26 mouse cellular contexts compared by ENCODE assay signal in genomic region chr12:11562891-11563290, GRCm38 (mm10).
"Had no signal": no experiment of that assay in that cellular context is flagged by ENCODE, and none has a peak within 500 bp of the region (broad histone marks: within the 10 kb centered on the region; RNA-seq: fewer than 3 reads in every experiment).

No protein-coding gene starts in this region.

- H3K4me1 ChIP-seq: embryonic facial prominence, embryonic 10.5 days; embryonic facial prominence, embryonic 12.5 days; embryonic facial prominence, embryonic 13.5 days; embryonic facial prominence, embryonic 15.5 days; forebrain, embryonic 12.5 days; heart, embryonic 12.5 days; heart, embryonic 13.5 days had no signal

- DNase-seq: cerebellum, adult 2 months; cerebellum, adult 9-10 months; cerebellum, adult 9-11 months; cerebellum, postnatal 10 days; cerebellum, postnatal 14 days; cerebellum, postnatal 25 days; cerebellum, postnatal 36 days; embryo, embryonic 11 days; forebrain, postnatal 0 days; gastrocnemius, adult 2 months; gastrocnemius, postnatal 10 days; gastrocnemius, postnatal 14 days; gastrocnemius, postnatal 25 days; gastrocnemius, postnatal 36 days; heart, adult 11 months; heart, adult 2 months had no signal

- H3K9me3 ChIP-seq: embryonic facial prominence, embryonic 10.5 days; embryonic facial prominence, embryonic 12.5 days; embryonic facial prominence, embryonic 13.5 days; embryonic facial prominence, embryonic 15.5 days; forebrain, embryonic 12.5 days; forebrain, embryonic 15.5 days; heart, embryonic 12.5 days; heart, embryonic 13.5 days had no signal

- H3K9ac ChIP-seq: embryonic facial prominence, embryonic 12.5 days; embryonic facial prominence, embryonic 13.5 days; embryonic facial prominence, embryonic 15.5 days; forebrain, embryonic 12.5 days; forebrain, embryonic 15.5 days; forebrain, postnatal 0 days; heart, embryonic 12.5 days; heart, embryonic 13.5 days had no signal

- H3K27me3 ChIP-seq: embryonic facial prominence, embryonic 12.5 days; embryonic facial prominence, embryonic 13.5 days; embryonic facial prominence, embryonic 15.5 days; forebrain, embryonic 12.5 days; forebrain, embryonic 15.5 days; heart, embryonic 12.5 days; heart, embryonic 13.5 days had no signal

- H3K27ac ChIP-seq: embryonic facial prominence, embryonic 10.5 days; embryonic facial prominence, embryonic 12.5 days; embryonic facial prominence, embryonic 13.5 days; embryonic facial prominence, embryonic 15.5 days; forebrain, embryonic 12.5 days; forebrain, embryonic 15.5 days; gastrocnemius, adult 2 months; heart, adult 2 months; heart, embryonic 13.5 days had no signal

- H3K4me2 ChIP-seq: embryonic facial prominence, embryonic 12.5 days; embryonic facial prominence, embryonic 13.5 days; embryonic facial prominence, embryonic 15.5 days; forebrain, embryonic 12.5 days; forebrain, embryonic 15.5 days; heart, embryonic 11.5 days; heart, embryonic 12.5 days; heart, embryonic 13.5 days had no signal

- H3K36me3 ChIP-seq: embryonic facial prominence, embryonic 10.5 days; embryonic facial prominence, embryonic 12.5 days; embryonic facial prominence, embryonic 13.5 days; embryonic facial prominence, embryonic 15.5 days; forebrain, embryonic 12.5 days; forebrain, embryonic 15.5 days; heart, embryonic 12.5 days; heart, embryonic 13.5 days had no signal

- H3K4me3 ChIP-seq: embryonic facial prominence, embryonic 10.5 days; embryonic facial prominence, embryonic 12.5 days; embryonic facial prominence, embryonic 13.5 days; embryonic facial prominence, embryonic 15.5 days; erythroblast, embryonic 14.5 days; forebrain, embryonic 12.5 days; forebrain, embryonic 15.5 days; gastrocnemius, adult 2 months; heart, adult 2 months; heart, embryonic 12.5 days; heart, embryonic 13.5 days had no signal

- ATAC-seq: forebrain, embryonic 15.5 days; forebrain, postnatal 0 days had no signal
